Mouse (Mus musculus) T-helper 2 cell (primary cell): ENCODE measurements around the gene Lyrm1.

Experiments
- in situ Hi-C: fragments of 300-600 bp; cut with MboI, MseI; formaldehyde crosslinking; loops from one replicate; pipeline ENCODE4 v1.15.1; 2025; ENCODE audit warnings: high pct_unique_total_duplicates

Lyrm1 gene

GRCm38 (mm10) chr7:119960006-119960405 lies 64.3 kb downstream of the Lyrm1 start:
- in situ Hi-C loops = no loop called here

GRCm38 (mm10) chr7:119960546-119960945 lies 64.9 kb downstream of the Lyrm1 start:
- in situ Hi-C loops = no loop called here

- in situ Hi-C loops = no loop called here
These were observed 65.4 kb downstream of the Lyrm1 start for GRCm38 (mm10) chr7:119961107-119961506.

GRCm38 (mm10) chr7:119965205-119965604 lies 69.5 kb downstream of the Lyrm1 start:
- in situ Hi-C loops = no loop called here

- in situ Hi-C loops = no loop called here
These were observed 70.2 kb downstream of the Lyrm1 start for GRCm38 (mm10) chr7:119965651-119966395.

- in situ Hi-C loops = no loop called here
These were observed 73.7 kb downstream of the Lyrm1 start for GRCm38 (mm10) chr7:119969320-119969719.

GRCm38 (mm10) chr7:119974214-119974613 lies 78.6 kb downstream of the Lyrm1 start:
- in situ Hi-C loops = no loop called here

GRCm38 (mm10) chr7:119976256-119976655 lies 80.6 kb downstream of the Lyrm1 start:
- in situ Hi-C loops = no loop called here

GRCm38 (mm10) chr7:119977574-119977973 lies 81.9 kb downstream of the Lyrm1 start:
- in situ Hi-C loops = no loop called here

GRCm38 (mm10) chr7:119978576-119978975 lies 82.9 kb downstream of the Lyrm1 start:
- in situ Hi-C loops = no loop called here

GRCm38 (mm10) chr7:119980170-119980569 lies 84.5 kb downstream of the Lyrm1 start:
- in situ Hi-C loops = no loop called here

GRCm38 (mm10) chr7:119985279-119985912 lies 89.7 kb downstream of the Lyrm1 start:
- in situ Hi-C loops = no loop called here

GRCm38 (mm10) chr7:119997066-119997465 lies 101.4 kb downstream of the Lyrm1 start:
- in situ Hi-C loops = no loop called here
